Mouse (Mus musculus): ENCODE data around the gene Fcer1g. TPM values are rescaled to one million over a fixed set of nuclear protein-coding genes. Genes with fewer than 3 reads are reported as not detected.

Gene Fcer1g
- polyA plus RNA-seq, 1 experiment from 2014 or later = 28.0 TPM

DNA sequence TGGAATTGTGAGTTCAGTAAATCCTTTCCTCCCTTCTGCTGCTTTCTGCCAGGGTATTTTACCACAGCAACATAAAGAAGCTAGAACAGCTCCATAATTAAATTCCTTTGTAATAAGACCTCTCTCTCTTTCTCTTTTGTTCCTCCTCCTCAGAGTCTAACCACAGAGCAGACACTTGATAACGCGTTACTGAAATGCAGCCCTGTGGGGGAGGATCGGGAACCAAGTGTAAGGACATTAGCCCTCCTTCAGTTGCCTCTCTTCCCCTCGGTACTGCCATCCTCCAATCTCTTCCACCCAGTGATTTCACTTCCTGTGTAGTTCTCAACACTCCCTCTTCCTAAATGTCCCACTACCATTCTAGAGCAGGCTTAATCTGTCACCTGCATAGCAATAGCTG lies 24.8 kb downstream of the Fcer1g start:
- WGBS = 6% methylated on average over 4 of the region's 4 CpGs
- no peak for ATAC-seq (replicated peaks; ENCODE audit: insufficient number of reproducible peaks, insufficient read depth, low FRiP score, low read depth)
- Histone ChIP-seq H3K36me3 (no peaks in the 10 kb centered on the region), H3K4me1 (replicated peaks) (no peaks in the 10 kb centered on the region), H3K9me3 (replicated peaks) (no peaks in the 10 kb centered on the region), H3K4me3 (no peak overlapping the region), H3K27ac (no peak overlapping the region), H3K9ac (no peak overlapping the region), H3K27me3 (no peaks in the 10 kb centered on the region), H3K4me2 (no peak overlapping the region)

- no peak for ATAC-seq (replicated peaks; ENCODE audit: insufficient number of reproducible peaks, insufficient read depth, low FRiP score, low read depth)
- H3K27ac ChIP-seq = no peak overlapping the region
- no peaks in the 10 kb centered on the region for H3K4me1 ChIP-seq (replicated peaks)
- no peak overlapping the region for H3K4me3 ChIP-seq
- H3K9ac ChIP-seq = no peak overlapping the region
- H3K9me3 ChIP-seq (replicated peaks) = no peaks in the 10 kb centered on the region
- no peak overlapping the region for H3K4me2 ChIP-seq
- WGBS = 63% methylated on average over 6 of the region's 6 CpGs
- no peaks in the 10 kb centered on the region for H3K27me3 ChIP-seq
- no peaks in the 10 kb centered on the region for H3K36me3 ChIP-seq
Measured at GRCm38 (mm10) chr1:171205704-171206493, 28.3 kb downstream of the Fcer1g start.

DNA sequence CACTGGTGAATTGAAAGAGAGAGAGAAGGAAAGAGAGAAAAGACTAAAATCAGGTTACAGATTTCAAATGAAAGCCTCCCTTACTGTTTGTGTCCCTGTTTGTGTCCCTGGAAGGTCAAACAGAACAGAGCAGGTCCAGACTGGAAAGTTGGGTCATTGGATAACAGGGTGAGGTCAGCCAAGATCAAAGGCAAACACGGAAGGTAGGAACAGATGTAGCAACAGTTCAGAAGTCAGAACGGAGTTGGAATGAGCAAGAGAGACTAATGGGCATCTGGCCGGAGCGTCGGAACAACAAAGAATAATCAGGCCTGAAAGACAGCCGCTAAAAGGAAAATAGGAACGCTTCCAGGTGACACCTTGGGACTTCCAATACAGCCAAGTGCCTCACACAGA lies 29.9 kb downstream of the Fcer1g start:
- ATAC-seq (replicated peaks; ENCODE audit: insufficient number of reproducible peaks, insufficient read depth, low FRiP score, low read depth) = no peak
- Histone ChIP-seq H3K36me3 (no peaks in the 10 kb centered on the region), H3K27me3 (no peaks in the 10 kb centered on the region), H3K4me1 (replicated peaks) (no peaks in the 10 kb centered on the region), H3K27ac (no peak overlapping the region), H3K4me3 (no peak overlapping the region), H3K9ac (no peak overlapping the region), H3K4me2 (no peak overlapping the region), H3K9me3 (replicated peaks) (no peaks in the 10 kb centered on the region)
- 58% methylated on average over 7 of the region's 7 CpGs for WGBS

- Histone ChIP-seq H3K36me3 (no peaks in the 10 kb centered on the region), H3K27ac (no peak overlapping the region), H3K27me3 (no peaks in the 10 kb centered on the region), H3K4me1 (replicated peaks) (no peaks in the 10 kb centered on the region), H3K4me2 (no peak overlapping the region), H3K4me3 (no peak overlapping the region), H3K9me3 (replicated peaks) (no peaks in the 10 kb centered on the region), H3K9ac (no peak overlapping the region)
- whole genome bisulfite sequencing = 55% methylated on average over 9 of the region's 11 CpGs
- ATAC-seq (replicated peaks; ENCODE audit: insufficient number of reproducible peaks, insufficient read depth, low FRiP score, low read depth) = no peak
Measured at GRCm38 (mm10) chr1:171203471-171204248, 30.5 kb downstream of the Fcer1g start.

- Histone ChIP-seq H3K9me3 (replicated peaks) (no peaks in the 10 kb centered on the region), H3K4me3 (no peak overlapping the region), H3K9ac (no peak overlapping the region), H3K4me1 (replicated peaks) (peaks cover 6% of the 10 kb centered on the region), H3K4me2 (no peak overlapping the region), H3K36me3 (no peaks in the 10 kb centered on the region), H3K27ac (no peak overlapping the region), H3K27me3 (peaks cover 3% of the 10 kb centered on the region)
- 83% methylated on average over 1 of the region's 1 CpGs for WGBS
- ATAC-seq (replicated peaks; ENCODE audit: insufficient number of reproducible peaks, insufficient read depth, low FRiP score, low read depth) = no peak
Measured at GRCm38 (mm10) chr1:171200769-171201168, 33.4 kb downstream of the Fcer1g start.

- no peaks in the 10 kb centered on the region for H3K36me3 ChIP-seq
- 34% methylated on average over 1 of the region's 1 CpGs for WGBS
- peaks cover 17% of the 10 kb centered on the region for H3K4me1 ChIP-seq (replicated peaks)
- H3K27ac ChIP-seq = no peak overlapping the region
- no peak overlapping the region for H3K9ac ChIP-seq
- H3K27me3 ChIP-seq = peaks cover 11% of the 10 kb centered on the region
- ATAC-seq (replicated peaks; ENCODE audit: insufficient number of reproducible peaks, insufficient read depth, low FRiP score, low read depth) = no peak
- H3K9me3 ChIP-seq (replicated peaks) = no peaks in the 10 kb centered on the region
- no peak overlapping the region for H3K4me3 ChIP-seq
- H3K4me2 ChIP-seq = no peak overlapping the region
Measured at GRCm38 (mm10) chr1:171199532-171199931, 34.6 kb downstream of the Fcer1g start.

DNA sequence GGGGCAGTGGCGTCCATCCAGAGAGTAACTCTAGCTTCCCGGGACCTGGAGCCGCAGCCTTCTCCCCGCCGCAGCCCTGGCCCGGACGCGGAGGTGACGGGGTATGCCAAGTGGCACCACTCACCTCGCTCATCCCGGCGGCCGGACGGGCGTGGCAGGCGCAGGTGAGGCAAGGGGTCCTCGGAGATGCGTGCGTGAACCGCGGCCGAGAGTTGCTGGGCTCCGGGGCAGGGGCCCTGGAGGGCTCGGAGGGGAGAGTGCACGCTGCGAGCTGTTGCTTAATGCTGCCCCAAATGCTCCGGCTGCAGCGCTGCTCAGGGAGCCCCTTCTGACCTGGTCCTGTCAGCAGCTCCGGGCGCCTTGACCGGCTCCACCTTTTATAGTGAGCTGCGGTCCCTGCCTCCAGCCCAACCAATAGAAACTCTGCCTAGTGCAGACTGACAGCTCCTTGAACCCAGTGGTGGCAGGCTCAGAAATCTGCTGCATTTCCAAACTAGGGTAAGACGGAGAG lies 38.2 kb downstream of the Fcer1g start, which contains the start of gene Pcp4l1:
Pcp4l1 (minus strand) TSS at position 382 of the 511 bp plus-strand sequence.
- Histone ChIP-seq H3K4me3 (peak within 1 kb of the TSS; percentile 78), H3K27ac (peak within 1 kb of the TSS; percentile 73), H3K9me3 (replicated peaks) (no peaks in the 10 kb centered on the region), H3K36me3 (no peaks in the 10 kb centered on the region), H3K4me1 (replicated peaks) (peaks cover 39% of the 10 kb centered on the region), H3K4me2 (peak within 1 kb of the TSS; percentile 87), H3K9ac (peak within 1 kb of the TSS; percentile 69), H3K27me3 (peaks cover 11% of the 10 kb centered on the region)
- under 1% methylated on average over 33 of the region's 33 CpGs for WGBS
- ATAC-seq (replicated peaks; ENCODE audit: insufficient number of reproducible peaks, insufficient read depth, low FRiP score, low read depth) = peak; percentile 93

GRCm38 (mm10) chr1:171195046-171195822 lies 38.9 kb downstream of the Fcer1g start:
- H3K4me2 ChIP-seq = peak overlapping the region; percentile 87
- H3K4me1 ChIP-seq (replicated peaks) = peaks cover 39% of the 10 kb centered on the region
- peak overlapping the region; percentile 73 for H3K27ac ChIP-seq
- peak overlapping the region; percentile 69 for H3K9ac ChIP-seq
- WGBS = 9% methylated on average over 20 of the region's 20 CpGs
- no peaks in the 10 kb centered on the region for H3K9me3 ChIP-seq (replicated peaks)
- ATAC-seq (replicated peaks; ENCODE audit: insufficient number of reproducible peaks, insufficient read depth, low FRiP score, low read depth) = 0 out of 2 replicates have a peak, but pooled peaks have one; percentile 2
- peak overlapping the region; percentile 78 for H3K4me3 ChIP-seq
- no peaks in the 10 kb centered on the region for H3K36me3 ChIP-seq
- peaks cover 11% of the 10 kb centered on the region for H3K27me3 ChIP-seq

GRCm38 (mm10) chr1:171193911-171194830 lies 40.0 kb downstream of the Fcer1g start:
- no peaks in the 10 kb centered on the region for H3K36me3 ChIP-seq
- no peak overlapping the region for H3K9ac ChIP-seq
- WGBS = 44% methylated on average over 11 of the region's 11 CpGs
- peaks cover 11% of the 10 kb centered on the region for H3K27me3 ChIP-seq
- peaks cover 46% of the 10 kb centered on the region for H3K4me1 ChIP-seq (replicated peaks)
- peak overlapping the region; percentile 87 for H3K4me2 ChIP-seq
- no peak overlapping the region for H3K27ac ChIP-seq
- H3K4me3 ChIP-seq = peak overlapping the region; percentile 78
- H3K9me3 ChIP-seq (replicated peaks) = no peaks in the 10 kb centered on the region
- no peak for ATAC-seq (replicated peaks; ENCODE audit: insufficient number of reproducible peaks, insufficient read depth, low FRiP score, low read depth)

- peaks cover 55% of the 10 kb centered on the region for H3K4me1 ChIP-seq (replicated peaks)
- H3K27me3 ChIP-seq = peaks cover 11% of the 10 kb centered on the region
- 16% methylated on average over 18 of the region's 18 CpGs for WGBS
- H3K9ac ChIP-seq = no peak overlapping the region
- H3K27ac ChIP-seq = no peak overlapping the region
- peak overlapping the region; percentile 87 for H3K4me2 ChIP-seq
- no peaks in the 10 kb centered on the region for H3K36me3 ChIP-seq
- no peaks in the 10 kb centered on the region for H3K9me3 ChIP-seq (replicated peaks)
- peak overlapping the region; percentile 23 for H3K4me3 ChIP-seq
- ATAC-seq (replicated peaks; ENCODE audit: insufficient number of reproducible peaks, insufficient read depth, low FRiP score, low read depth) = no peak
Measured at GRCm38 (mm10) chr1:171193093-171193840, 40.9 kb downstream of the Fcer1g start.

All from heart, embryonic 15.5 days (tissue).